Mouse (Mus musculus): ENCODE measurements around the gene Cln6.
A peak's percentile ranks its signal among the peaks of the same experiment; 100 is the strongest.
"Not testable (repeated sequence)": the region's sequence is repeated elsewhere in the genome, so short reads cannot be mapped to it uniquely, and the experiment has no call there.

The Cln6 gene

GRCm38 (mm10) chr9:62838506-62839171 lies at the start of gene Cln6:
Cln6 (plus strand) TSS chr9:62838785.
- peak; percentile 66 to 71 for DNase-seq (ENCODE audit: low spot score in 2 of 2)

GRCm38 (mm10) chr9:62789856-62790255 lies 48.7 kb upstream of the Cln6 start:
- no peak for DNase-seq (ENCODE audit: low spot score in 2 of 2)

- DNase-seq (ENCODE audit: low spot score in 2 of 2), result not testable (repeated sequence)
Measured at GRCm38 (mm10) chr9:62799218-62799617, 39.4 kb upstream of the Cln6 start.

GRCm38 (mm10) chr9:62810095-62810494 lies 28.5 kb upstream of the Cln6 start:
- DNase-seq (ENCODE audit: low spot score in 2 of 2), result no peak

- peak in 1 of 2 experiments; percentile 65 for DNase-seq (ENCODE audit: low spot score in 2 of 2)
Measured at GRCm38 (mm10) chr9:62810543-62811515, 27.8 kb upstream of the Cln6 start.

- peak; percentile 87 to 88 for DNase-seq (ENCODE audit: low spot score in 2 of 2)
Measured at GRCm38 (mm10) chr9:62811516-62812121, 27.0 kb upstream of the Cln6 start, which contains the start of gene Fem1b. Fem1b (minus strand) TSS chr9:62811934.

- DNase-seq (ENCODE audit: low spot score in 2 of 2), result no peak
Measured at GRCm38 (mm10) chr9:62812216-62813049, 26.2 kb upstream of the Cln6 start.

GRCm38 (mm10) chr9:62814751-62815150 lies 23.8 kb upstream of the Cln6 start:
- DNase-seq (ENCODE audit: low spot score in 2 of 2), result no peak

GRCm38 (mm10) chr9:62816323-62817098 lies 22.1 kb upstream of the Cln6 start:
- DNase-seq (ENCODE audit: low spot score in 2 of 2), result no peak

- DNase-seq (ENCODE audit: low spot score in 2 of 2), result no peak
Measured at GRCm38 (mm10) chr9:62817099-62817571, 21.4 kb upstream of the Cln6 start.

GRCm38 (mm10) chr9:62817828-62818614 lies 20.6 kb upstream of the Cln6 start:
- DNase-seq (ENCODE audit: low spot score in 2 of 2), result peak in 1 of 2 experiments; percentile 32

GRCm38 (mm10) chr9:62819494-62819893 lies 19.1 kb upstream of the Cln6 start:
- no peak for DNase-seq (ENCODE audit: low spot score in 2 of 2)

GRCm38 (mm10) chr9:62819910-62820309 lies 18.7 kb upstream of the Cln6 start:
- not testable (repeated sequence) for DNase-seq (ENCODE audit: low spot score in 2 of 2)

GRCm38 (mm10) chr9:62820829-62821228 lies 17.8 kb upstream of the Cln6 start:
- no peak for DNase-seq (ENCODE audit: low spot score in 2 of 2)

- DNase-seq (ENCODE audit: low spot score in 2 of 2), result no peak
Measured at GRCm38 (mm10) chr9:62821811-62822210, 16.8 kb upstream of the Cln6 start.

- DNase-seq (ENCODE audit: low spot score in 2 of 2), result no peak
Measured at GRCm38 (mm10) chr9:62825791-62826393, 12.7 kb upstream of the Cln6 start.

GRCm38 (mm10) chr9:62826456-62826855 lies 12.1 kb upstream of the Cln6 start:
- no peak for DNase-seq (ENCODE audit: low spot score in 2 of 2)

GRCm38 (mm10) chr9:62827939-62828652 lies 10.5 kb upstream of the Cln6 start:
- no peak for DNase-seq (ENCODE audit: low spot score in 2 of 2)
